Mouse (Mus musculus) T-cell, adult 66 days (primary cell): ENCODE measurements around the gene Fkbp2. TPM values are rescaled to one million over a fixed set of nuclear protein-coding genes. Genes with fewer than 3 reads are reported as not detected.

ENCODE experiments used
- total RNA-seq, 2 experiments: library from RNA; stranded (reverse); gene quantifications; 3 replicates in 1 of 2; 4 replicates in 1 of 2; pipeline ENCODE4 v1.2.4; 2023

Gene Fkbp2
- 10 to 100 TPM; 17.0 to 22.9 TPM for total RNA-seq

GRCm38 (mm10) chr19:6980381-6981093, at the start of gene Fkbp2:
Fkbp2 (minus strand) TSS chr19:6980501.

GRCm38 (mm10) chr19:7019191-7019590, 38.9 kb upstream of the Fkbp2 start, which contains the start of gene Fermt3:
Fermt3 (minus strand) TSS chr19:7019469.

GRCm38 (mm10) chr19:6996006-6996405, 15.7 kb upstream of the Fkbp2 start, which contains the start of the genes Nudt22 and Trpt1:
Nudt22 (minus strand) TSS chr19:6996117.
Trpt1 (plus strand) TSS chr19:6996131.

GRCm38 (mm10) chr19:6992011-6992858, 11.9 kb upstream of the Fkbp2 start, which contains the start of gene Dnajc4:
Dnajc4 (minus strand) TSS chr19:6992572.

GRCm38 (mm10) chr19:6987061-6987903, 7.0 kb upstream of the Fkbp2 start, which contains the start of gene Vegfb:
Vegfb (minus strand) TSS chr19:6987651.

GRCm38 (mm10) chr19:6975537-6976521, 4.5 kb downstream of the Fkbp2 start, which contains the start of gene Plcb3:
Plcb3 (minus strand) TSS chr19:6976470.

GRCm38 (mm10) chr19:6974211-6975205, 5.8 kb downstream of the Fkbp2 start, which contains the start of gene Ppp1r14b:
Ppp1r14b (plus strand) TSS chr19:6974968.

GRCm38 (mm10) chr19:6942249-6942691, 38.0 kb downstream of the Fkbp2 start, which contains the start of gene Gpr137:
Gpr137 (minus strand) TSS chr19:6942480.

GRCm38 (mm10) chr19:6941372-6942248, 38.7 kb downstream of the Fkbp2 start, which contains the start of gene Bad:
Bad (plus strand) TSS chr19:6941861.

GRCm38 (mm10) chr19:6934195-6934977, 45.9 kb downstream of the Fkbp2 start, which contains the start of gene Kcnk4:
Kcnk4 (minus strand) TSS chr19:6934515.

Other genes with a start within 250 kb of the Fkbp2 start
- 10 to 100 TPM; 40.2 to 46.5 TPM for gene Rps6ka4, start 139.9 kb downstream of the Fkbp2 start, total RNA-seq
- 100 to 1,000 TPM in 1 of 2 experiments, 10 to 100 TPM in 1; 92.8 to 115 TPM for gene Ccdc88b, start 122.3 kb downstream of the Fkbp2 start, total RNA-seq
- gene Trmt112, start 70.8 kb downstream of the Fkbp2 start, total RNA-seq: 100 to 1,000 TPM; 122 to 142 TPM
- gene Prdx5, start 70.4 kb downstream of the Fkbp2 start, total RNA-seq: 10 to 100 TPM; 66.4 to 71.5 TPM
- 10 to 100 TPM; 34.4 to 41.3 TPM for gene Esrra, start 58.7 kb downstream of the Fkbp2 start, total RNA-seq
- not detected for gene Catsperz, start 55.1 kb downstream of the Fkbp2 start, total RNA-seq
- gene Kcnk4, start 46.0 kb downstream of the Fkbp2 start, total RNA-seq: not detected
- 10 to 100 TPM; 12.0 to 20.5 TPM for gene Bad, start 38.6 kb downstream of the Fkbp2 start, total RNA-seq
- 10 to 100 TPM in 1 of 2 experiments, 1 to 10 TPM in 1; 8.3 to 10.8 TPM for gene Gpr137, start 38.0 kb downstream of the Fkbp2 start, total RNA-seq
- 100 to 1,000 TPM; 130 to 155 TPM for gene Ppp1r14b, start 5.5 kb downstream of the Fkbp2 start, total RNA-seq
- gene Plcb3, start 4.0 kb downstream of the Fkbp2 start, total RNA-seq: 10 to 100 TPM; 13.8 TPM
- gene Vegfb, start 7.2 kb upstream of the Fkbp2 start, total RNA-seq: 10 to 100 TPM; 10.7 to 13.1 TPM
- 10 to 100 TPM; 25.1 to 28.3 TPM for gene Dnajc4, start 12.1 kb upstream of the Fkbp2 start, total RNA-seq
- gene Nudt22, start 15.6 kb upstream of the Fkbp2 start, total RNA-seq: 1 to 10 TPM; 4.2 to 8.3 TPM
- 1 to 10 TPM; 2.1 to 3.4 TPM for gene Trpt1, start 15.6 kb upstream of the Fkbp2 start, total RNA-seq
- gene Fermt3, start 39.0 kb upstream of the Fkbp2 start, total RNA-seq: 100 to 1,000 TPM; 179 to 199 TPM
- gene Stip1, start 59.5 kb upstream of the Fkbp2 start, total RNA-seq: 100 to 1,000 TPM; 105 to 157 TPM
- 10 to 100 TPM; 12.1 to 16.4 TPM for gene Macrod1, start 76.3 kb upstream of the Fkbp2 start, total RNA-seq
- gene Flrt1, start 125.2 kb upstream of the Fkbp2 start, total RNA-seq: not detected
- 100 to 1,000 TPM; 117 to 119 TPM for gene Otub1, start 225.8 kb upstream of the Fkbp2 start, total RNA-seq
- 100 to 1,000 TPM; 263 to 296 TPM for gene Cox8a, start 237.1 kb upstream of the Fkbp2 start, total RNA-seq